29 mouse cellular contexts compared by ENCODE assay signal in genomic region chrX:107143930-107144329, GRCm38 (mm10). TPM values are rescaled to one million over a fixed set of nuclear protein-coding genes. Genes with fewer than 3 reads are reported as not detected.
DNase-seq lines count a peak whose midpoint lies in the region; ATAC-seq and TF ChIP-seq lines count a peak whose summit lies in the region.
"Had no signal": no experiment of that assay in that cellular context is flagged by ENCODE, and none has a peak within 500 bp of the region (broad histone marks: within the 10 kb centered on the region; RNA-seq: fewer than 3 reads in every experiment).

No protein-coding gene starts in this region.

- no peak for DNase-seq in cerebellum, postnatal 14 days
- DNase-seq in ovary, postnatal 36 days (ENCODE audit: low spot score), result no peak
- no peak for DNase-seq in adrenal gland, adult 2 months
- DNase-seq: adrenal gland, postnatal 14 days; cerebellum, adult 11-12 months; cerebellum, adult 9-10 months; cerebellum, postnatal 25 days; embryo, embryonic 11 days; gastrocnemius, postnatal 25 days had no signal

- no peak for TF ChIP-seq CTCF in bone marrow macrophage, adult 2 months (IDR thresholded peaks at IDR 0.05; ENCODE audit: low read depth, low read length)

- H3K4me1 ChIP-seq in bone marrow macrophage, adult 2 months (ENCODE audit: control insufficient read depth, insufficient read depth, low read length), result no peaks in the 10 kb centered on the region
- H3K4me1 ChIP-seq: embryonic facial prominence, embryonic 10.5 days; embryonic facial prominence, embryonic 13.5 days; forebrain, embryonic 12.5 days; forebrain, embryonic 15.5 days; hindbrain, embryonic 10.5 days; hindbrain, embryonic 13.5 days; intestine, embryonic 15.5 days had no signal

- no peaks in the 10 kb centered on the region for H3K79me2 ChIP-seq in macrophage (ENCODE audit: inconsistent target)

- TF ChIP-seq POLR2A in bone marrow macrophage, adult 2 months (IDR thresholded peaks at IDR 0.05; ENCODE audit: borderline replicate concordance, low read depth, low read length), result no peak

- peak; percentile 90 for ATAC-seq in monocyte, adult 5-6 weeks (replicated peaks; ENCODE audit: insufficient number of reproducible peaks, low FRiP score, low TSS enrichment, poor library complexity, severe bottlenecking)
- ATAC-seq: forebrain, embryonic 15.5 days; hindbrain, embryonic 16.5 days; intestine, embryonic 15.5 days; Patski had no signal

- peak overlapping the region; percentile 36 for H3K27ac ChIP-seq in bone marrow macrophage, adult 2 months (ENCODE audit: insufficient read depth, low read depth, low read length)
- H3K27ac ChIP-seq in macrophage, result peak overlapping the region; percentile 48
- H3K27ac ChIP-seq: embryonic facial prominence, embryonic 10.5 days; embryonic facial prominence, embryonic 13.5 days; forebrain, embryonic 12.5 days; forebrain, embryonic 15.5 days; hindbrain, embryonic 10.5 days; hindbrain, embryonic 13.5 days; intestine, embryonic 15.5 days had no signal

- H3K4me3 ChIP-seq in bone marrow macrophage, adult 2 months (ENCODE audit: insufficient read depth, low read length), result no peak overlapping the region
- no peak overlapping the region for H3K4me3 ChIP-seq in macrophage (ENCODE audit: inconsistent target)
- H3K4me3 ChIP-seq: embryonic facial prominence, embryonic 10.5 days; embryonic facial prominence, embryonic 13.5 days; erythroblast, embryonic 14.5 days; forebrain, embryonic 12.5 days; forebrain, embryonic 15.5 days; hindbrain, embryonic 10.5 days; hindbrain, embryonic 13.5 days; intestine, embryonic 15.5 days had no signal

- H3K36me3 ChIP-seq in macrophage (ENCODE audit: inconsistent target), result no peaks in the 10 kb centered on the region
- H3K36me3 ChIP-seq: embryonic facial prominence, embryonic 10.5 days; embryonic facial prominence, embryonic 13.5 days; forebrain, embryonic 12.5 days; forebrain, embryonic 15.5 days; hindbrain, embryonic 10.5 days; hindbrain, embryonic 13.5 days; intestine, embryonic 15.5 days had no signal

- WGBS in macrophage (ENCODE audit: missing documents), result 22% methylated on average over 2 of the region's 2 CpGs

RNA-seq across cellular contexts. Expression of gene P2ry10b, which starts 4.8 kb away (rescaled TPM):
- polyA plus RNA-seq in bone marrow macrophage, adult 2 months (2012; ENCODE audit: insufficient read depth, insufficient read length, missing spikeins), result 17.1 and 20.6 TPM in 2 replicates
- 10 to 100 TPM in 1 of 26 experiments, 1 to 10 TPM in 25; 1.7 to 14.4 (median 5.4) TPM for total RNA-seq in macrophage (2018; cell fraction: chromatin; rRNA removed)
- total RNA-seq in macrophage (2018; cell fraction: cytosol; rRNA removed), result 10 to 100 TPM in 17 of 26 experiments, 1 to 10 TPM in 9; 8.1 to 15.3 (median 10.6) TPM
- 10 to 100 TPM in 14 of 26 experiments, 1 to 10 TPM in 12; 5.6 to 25.0 (median 10.7) TPM for total RNA-seq in macrophage (2018; cell fraction: nucleus; rRNA removed)
- 6.6 to 16.1 TPM (median 16.1 TPM) in 3 replicates for polyA plus RNA-seq in macrophage (2018)
- 34.3 to 39.3 TPM (median 36.2 TPM) in 3 replicates for total RNA-seq in monocyte, adult 5-6 weeks (2017)
- total RNA-seq in adrenal gland, adult 2 months (2021), result 1 to 10 TPM in 1 of 2 experiments, under 1 TPM in 1; 0.92 to 1.8 TPM
- 1.7 and 1.9 TPM in 2 replicates for polyA plus RNA-seq in adrenal gland, adult 2 months (2012; rRNA removed)
- polyA plus RNA-seq: Patski had no signal

RNA-seq across cellular contexts. Expression of gene P2ry10, which starts 55.6 kb away (rescaled TPM):
- polyA plus RNA-seq in bone marrow macrophage, adult 2 months (2012; ENCODE audit: insufficient read depth, insufficient read length, missing spikeins), result not detected in 2 replicates
- under 1 TPM in 2 of 26 experiments, not detected in 24; 0.22 to 0.49 TPM for total RNA-seq in macrophage (2018; cell fraction: chromatin; rRNA removed)
- under 1 TPM; 0.15 to 0.99 (median 0.29) TPM for total RNA-seq in macrophage (2018; cell fraction: cytosol; rRNA removed)
- 1 to 10 TPM in 1 of 26 experiments, under 1 TPM in 16, not detected in 9; 0.18 to 1.1 (median 0.37) TPM for total RNA-seq in macrophage (2018; cell fraction: nucleus; rRNA removed)
- 0.16 to 0.76 TPM (median 0.25 TPM) in 3 replicates for polyA plus RNA-seq in macrophage (2018)
- total RNA-seq in monocyte, adult 5-6 weeks (2017), result 165 to 239 TPM (median 196 TPM) in 3 replicates
- total RNA-seq in adrenal gland, adult 2 months (2021), result under 1 TPM; 0.17 to 0.35 TPM
- polyA plus RNA-seq in adrenal gland, adult 2 months (2012; rRNA removed), result 0.04 TPM in 1 of 2 replicates, not detected in the other
- total RNA-seq: ES-E14; gastrocnemius, adult 8-10 months; gastrocnemius, postnatal 25 days had no signal
- polyA plus RNA-seq: brain, embryonic 14.5 days; cortical plate, adult 2 months; embryonic facial prominence, embryonic 10.5 days; erythroblast, embryonic 14.5 days; forebrain, embryonic 15.5 days; heart, embryonic 11.5 days; heart, embryonic 14.5 days; heart, postnatal 0 days; hindbrain, embryonic 10.5 days; hindbrain, embryonic 13.5 days; hindbrain, embryonic 16.5 days; Patski had no signal
